8 mouse cellular contexts compared by ENCODE assay signal in the genomic region with DNA sequence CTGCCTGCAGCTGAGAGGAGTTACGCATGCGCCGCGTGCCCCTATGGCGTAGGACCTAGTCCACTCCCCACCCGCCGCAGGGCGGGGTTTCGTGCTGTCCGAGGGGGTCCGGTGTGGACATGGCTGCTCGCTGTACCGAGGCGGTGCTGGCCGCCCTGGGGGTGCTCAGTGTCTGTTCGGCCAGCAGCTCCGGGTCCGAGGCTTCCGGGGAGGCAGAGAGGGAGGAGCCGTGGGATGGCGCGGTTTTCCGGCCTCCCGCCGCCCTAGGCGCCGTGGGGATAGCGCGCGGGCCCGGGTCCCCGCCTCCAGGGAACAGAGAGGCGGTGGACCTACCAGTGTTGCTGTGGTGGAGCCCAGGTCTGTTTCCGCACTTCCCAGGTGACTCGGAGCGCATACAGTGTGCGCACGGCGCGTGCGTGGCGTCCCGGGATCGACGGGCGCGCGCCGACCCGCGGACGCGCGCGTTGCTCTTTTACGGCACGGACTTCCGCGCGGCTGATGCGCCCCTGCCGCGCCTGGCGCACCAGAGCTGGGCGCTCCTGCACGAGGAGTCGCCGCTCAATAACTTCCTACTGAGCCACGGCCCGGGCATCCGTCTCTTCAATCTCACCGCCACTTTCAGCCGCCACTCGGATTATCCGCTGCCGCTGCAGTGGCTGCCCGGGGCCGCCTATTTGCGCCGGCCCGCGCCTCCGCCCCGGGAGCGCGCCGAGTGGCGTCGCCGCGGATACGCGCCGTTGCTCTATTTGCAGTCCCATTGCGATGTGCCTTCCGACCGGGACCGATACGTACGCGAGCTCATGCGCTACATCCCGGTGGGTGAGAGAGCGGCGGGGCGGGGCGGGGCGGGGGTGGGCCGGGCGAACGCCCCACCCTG. TPM values are rescaled to one million over a fixed set of nuclear protein-coding genes. Genes with fewer than 3 reads are reported as not detected.
DNase-seq lines count a peak whose midpoint lies in the region; ATAC-seq lines count a peak whose summit lies in the region.

Gene Fut11 (plus strand): TSS at position 85 of the 877 bp plus-strand sequence.

- H3K27me3 ChIP-seq in hindbrain, embryonic 14.5 days (ENCODE audit: control insufficient read depth, insufficient read depth, low read length) = no peaks in the 10 kb centered on the region

- ATAC-seq in hindbrain, embryonic 14.5 days (ENCODE audit: low FRiP score) = peak; percentile 92

- peak within 1 kb of the TSS; percentile 79 for H3K4me2 ChIP-seq in hindbrain, embryonic 14.5 days (replicated peaks)

- peaks cover 42% of the 10 kb centered on the region for H3K36me3 ChIP-seq in hindbrain, embryonic 14.5 days (replicated peaks; ENCODE audit: control insufficient read depth, insufficient read depth)

- H3K4me1 ChIP-seq in hindbrain, embryonic 14.5 days (replicated peaks; ENCODE audit: control insufficient read depth, insufficient read depth, low read length) = peaks cover 43% of the 10 kb centered on the region

- under 1% methylated on average over 108 of the region's 111 CpGs for WGBS in hindbrain, embryonic 14.5 days

- H3K9me3 ChIP-seq in hindbrain, embryonic 14.5 days (ENCODE audit: control insufficient read depth, low read length) = no peaks in the 10 kb centered on the region

- peak within 1 kb of the TSS; percentile 99 for H3K27ac ChIP-seq in hindbrain, embryonic 14.5 days

- H3K4me3 ChIP-seq in hindbrain, embryonic 14.5 days (replicated peaks; ENCODE audit: low read length) = peak within 1 kb of the TSS; percentile 86

- peak within 1 kb of the TSS; percentile 94 for H3K9ac ChIP-seq in hindbrain, embryonic 14.5 days

- peak; percentile 87 for DNase-seq in T-cell, adult 2 months (ENCODE audit: low spot score)
- DNase-seq in cerebellum, postnatal 25 days = peak; percentile 93 to 94
- DNase-seq in frontal cortex, postnatal 36 days (ENCODE audit: low spot score in 2 of 2) = peak; percentile 84 to 86
- peak; percentile 87 for DNase-seq in hindbrain, embryonic 14.5 days (ENCODE audit: low spot score)
- peak; percentile 77 for DNase-seq in left cerebral cortex, adult 11 months (ENCODE audit: low spot score)
- DNase-seq in lung, postnatal 36 days = peak; percentile 91
- DNase-seq in retina, embryonic 14.5 days (ENCODE audit: low spot score) = peak; percentile 91
- DNase-seq in thymus, postnatal 36 days = peak; percentile 79 to 83

RNA-seq across cellular contexts. Expression of gene Fut11, which starts in this region (rescaled TPM):
- polyA plus RNA-seq in hindbrain, embryonic 14.5 days (2014; fragmentation: Nextera tagmentation; extraction: Ambion mirVana) = 25.1 and 31.8 TPM in 2 replicates

Comparison
In these comparisons a context has a peak if more than half of its experiments do, and no peak if none do; other contexts are left out.
1. Peak in every context shown above with its lines: DNase-seq, ATAC-seq, H3K4me3 ChIP-seq and H3K27ac ChIP-seq.